Comparison of ENCODE assay signal across 15 mouse cellular contexts in the genomic region with DNA sequence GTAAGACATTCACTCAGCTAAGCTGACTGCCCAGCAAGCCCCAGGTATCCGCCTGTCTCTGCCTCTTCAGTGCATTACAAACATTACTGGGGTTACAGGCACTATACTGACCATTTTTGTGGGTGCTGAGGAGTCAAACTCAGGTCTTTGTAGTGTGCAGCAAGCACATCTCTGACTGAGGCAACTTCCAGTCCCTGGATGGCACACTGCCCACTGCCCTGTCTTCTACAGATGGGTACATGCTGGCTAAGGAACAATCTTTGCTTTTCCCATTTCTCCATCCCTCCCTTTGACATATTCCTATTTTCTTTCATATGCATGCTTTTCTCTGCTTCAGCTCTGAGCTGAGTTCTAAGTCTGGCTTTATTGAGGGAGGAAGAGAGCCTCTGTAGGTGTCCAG. TPM values are rescaled to one million over a fixed set of nuclear protein-coding genes. Genes with fewer than 3 reads are reported as not detected.
"Had no signal": no experiment of that assay in that cellular context is flagged by ENCODE, and none has a peak within 500 bp of the region (broad histone marks: within the 10 kb centered on the region; RNA-seq: fewer than 3 reads in every experiment).

No protein-coding gene starts in this region.

- H3K36me3 ChIP-seq: lung, embryonic 15.5 days; midbrain, embryonic 13.5 days; midbrain, embryonic 15.5 days; neural tube, embryonic 12.5 days; stomach, embryonic 15.5 days had no signal

- H3K4me1 ChIP-seq: lung, embryonic 15.5 days; megakaryocyte, embryonic 14.5 days; neural tube, embryonic 12.5 days; stomach, embryonic 15.5 days had no signal

- H3K27ac ChIP-seq: lung, embryonic 15.5 days; macrophage; midbrain, embryonic 13.5 days; midbrain, embryonic 15.5 days; neural tube, embryonic 12.5 days; stomach, embryonic 15.5 days; stomach, postnatal 0 days had no signal

- H3K4me3 ChIP-seq: lung, embryonic 15.5 days; megakaryocyte, embryonic 14.5 days; midbrain, embryonic 13.5 days; midbrain, embryonic 15.5 days; neural tube, embryonic 12.5 days; stomach, embryonic 15.5 days had no signal

- H3K27me3 ChIP-seq: lung, embryonic 15.5 days; midbrain, embryonic 13.5 days; midbrain, embryonic 15.5 days; neural tube, embryonic 12.5 days; stomach, embryonic 15.5 days had no signal

- H3K9me3 ChIP-seq: lung, embryonic 15.5 days; midbrain, embryonic 15.5 days; neural tube, embryonic 12.5 days; stomach, embryonic 15.5 days had no signal

- DNase-seq: lung, adult 2 months; lung, postnatal 14 days; lung, postnatal 36 days; right cerebral cortex, postnatal 14 days; thymus, adult 2 months; thymus, postnatal 25 days; thymus, postnatal 4 days had no signal

RNA-seq across cellular contexts. Expression of gene Megf11, which starts 38.5 kb away (rescaled TPM):
- polyA plus RNA-seq: macrophage had no signal
